7 mouse cellular contexts compared by ENCODE assay signal in the genomic region with DNA sequence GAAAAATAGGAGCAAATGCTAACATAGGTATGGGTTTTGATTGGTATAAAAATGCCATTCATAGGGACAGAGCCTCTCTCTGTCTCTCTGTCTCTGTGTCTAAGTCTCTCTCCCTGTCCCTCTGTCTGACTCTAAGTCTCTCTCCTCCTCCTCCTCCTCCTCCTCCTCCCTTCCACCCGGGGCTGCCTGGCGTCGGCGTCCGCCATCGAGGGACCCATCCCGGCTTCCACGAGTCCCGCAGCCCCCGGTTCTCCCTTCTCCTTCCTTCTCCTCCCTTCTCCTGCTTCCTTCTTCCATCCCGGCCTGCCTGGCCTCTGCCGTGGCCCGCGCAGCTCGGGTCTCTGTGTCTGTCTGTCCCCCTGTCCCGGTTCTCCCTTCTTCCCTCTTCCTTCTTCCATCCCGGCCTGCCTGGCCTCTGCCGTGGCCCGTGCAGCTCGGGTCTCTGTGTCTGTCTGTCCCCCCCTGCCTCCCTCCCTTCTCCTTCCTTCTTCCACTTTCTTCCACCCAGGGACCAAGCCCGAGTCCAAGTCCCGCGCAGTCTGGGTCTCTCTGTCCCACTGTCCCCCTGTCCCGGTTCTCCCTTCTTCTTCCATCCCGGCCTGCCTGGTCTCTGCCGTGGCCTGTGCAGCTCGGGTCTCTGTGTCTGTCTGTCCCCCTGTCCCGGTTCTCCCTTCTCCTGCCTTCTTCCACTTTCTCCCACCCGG.
DNase-seq lines count a peak whose midpoint lies in the region; ATAC-seq lines count a peak whose summit lies in the region.
"Not testable (repeated sequence)": the region's sequence is repeated elsewhere in the genome, so short reads cannot be mapped to it uniquely, and the experiment has no call there.

No protein-coding gene starts in this region.

- H3K9me3 ChIP-seq in forebrain, embryonic 12.5 days; heart, embryonic 13.5 days; intestine, embryonic 15.5 days; liver, embryonic 13.5 days (replicated peaks); midbrain, embryonic 11.5 days (ENCODE audit: control insufficient read depth, low read length): not testable (repeated sequence)

- H3K27me3 ChIP-seq in forebrain, embryonic 12.5 days; heart, embryonic 13.5 days (replicated peaks); intestine, embryonic 15.5 days (replicated peaks); liver, embryonic 13.5 days; midbrain, embryonic 11.5 days (ENCODE audit: control insufficient read depth, insufficient read depth, low read length): not testable (repeated sequence)

- WGBS in forebrain, embryonic 12.5 days: 83% methylated on average over 29 of the region's 29 CpGs
- 81% methylated on average over 26 of the region's 29 CpGs for WGBS in heart, embryonic 13.5 days
- 82% methylated on average over 22 of the region's 29 CpGs for WGBS in intestine, embryonic 15.5 days
- WGBS in liver, embryonic 13.5 days (ENCODE audit: insufficient replicate concordance): 76% methylated on average over 29 of the region's 29 CpGs
- WGBS in midbrain, embryonic 11.5 days: 79% methylated on average over 20 of the region's 29 CpGs

- H3K4me3 ChIP-seq in forebrain, embryonic 12.5 days (replicated peaks); heart, embryonic 13.5 days; intestine, embryonic 15.5 days (replicated peaks); liver, embryonic 13.5 days (replicated peaks); midbrain, embryonic 11.5 days (ENCODE audit: low read depth, low read length): not testable (repeated sequence)

- not testable (repeated sequence) for H3K9ac ChIP-seq in forebrain, embryonic 12.5 days; heart, embryonic 13.5 days; intestine, embryonic 15.5 days; liver, embryonic 13.5 days; midbrain, embryonic 11.5 days (ENCODE audit: low read length)

- peak; percentile 41 for DNase-seq in c-Kit-positive CD71-positive TER-119-positive erythroid progenitor cells, embryonic 14.5 days (ENCODE audit: low spot score)
- not testable (repeated sequence) for DNase-seq in liver, embryonic 13.5 days; midbrain, embryonic 11.5 days (ENCODE audit: low spot score, missing footprints)
- peak; percentile 60 for DNase-seq in retina, embryonic 14.5 days (ENCODE audit: low spot score)

- peaks cover 12% of the 10 kb centered on the region for H3K4me1 ChIP-seq in forebrain, embryonic 12.5 days
- H3K4me1 ChIP-seq in heart, embryonic 13.5 days: peaks cover 11% of the 10 kb centered on the region
- H3K4me1 ChIP-seq in intestine, embryonic 15.5 days (replicated peaks); liver, embryonic 13.5 days (replicated peaks); midbrain, embryonic 11.5 days (ENCODE audit: control insufficient read depth, insufficient read depth, low read length): not testable (repeated sequence)

- not testable (repeated sequence) for H3K27ac ChIP-seq in forebrain, embryonic 12.5 days; heart, embryonic 13.5 days (replicated peaks); intestine, embryonic 15.5 days; liver, embryonic 13.5 days
- H3K27ac ChIP-seq in midbrain, embryonic 11.5 days (ENCODE audit: low read depth, low read length): 0 out of 2 replicates have a peak overlapping the region, but pooled peaks have one; percentile 15

- not testable (repeated sequence) for H3K36me3 ChIP-seq in forebrain, embryonic 12.5 days (replicated peaks); intestine, embryonic 15.5 days; midbrain, embryonic 11.5 days (ENCODE audit: control insufficient read depth, insufficient read depth, low read length)
- H3K36me3 ChIP-seq in heart, embryonic 13.5 days: peaks cover 20% of the 10 kb centered on the region
- H3K36me3 ChIP-seq in liver, embryonic 13.5 days: peaks cover 11% of the 10 kb centered on the region

- H3K4me2 ChIP-seq in forebrain, embryonic 12.5 days; heart, embryonic 13.5 days; intestine, embryonic 15.5 days (replicated peaks); liver, embryonic 13.5 days; midbrain, embryonic 11.5 days: not testable (repeated sequence)

- ATAC-seq in forebrain, embryonic 12.5 days (ENCODE audit: low FRiP score): peak; percentile 100
- ATAC-seq in heart, embryonic 13.5 days (ENCODE audit: extremely low read depth, insufficient number of reproducible peaks, low FRiP score, low TSS enrichment): peak; percentile 76
- peak; percentile 97 for ATAC-seq in intestine, embryonic 15.5 days
- ATAC-seq in liver, embryonic 13.5 days (ENCODE audit: low read depth): peak; percentile 96
- ATAC-seq in midbrain, embryonic 11.5 days (ENCODE audit: low FRiP score): peak; percentile 100
